Mouse (Mus musculus) liver, embryonic 14.5 days (tissue): ENCODE data around the gene Wdr31. TPM values are rescaled to one million over a fixed set of nuclear protein-coding genes. Genes with fewer than 3 reads are reported as not detected.

Experiments used
- ATAC-seq: fragments of 200-750 bp; cut with Nextera tagmentation; 2 replicates; pipeline ENCODE4 v1.8.0; 2017; ENCODE audit warnings: moderate number of reproducible peaks, mild to moderate bottlenecking, moderate library complexity; ENCODE audit not compliant: insufficient read depth
- DNase-seq, 3 experiments: peaks; one replicate each; pipeline ENCODE4 v3.0.0-alpha.2; 2012 to 2013; ENCODE audit warnings: low read depth in 3 of 3, low spot score in 3 of 3
- H3K27ac ChIP-seq: fragments of 300-500 bp; sonication (generic); 2 replicates; pipeline ENCODE4 v1.5.1; 2014; ENCODE audit warnings: moderate library complexity, mild to moderate bottlenecking, control low read depth, inconsistent platforms
- H3K27me3 ChIP-seq: fragments of 300-500 bp; sonication (generic); 2 replicates; pipeline ENCODE4 v1.6.1; 2014; ENCODE audit warnings: mild to moderate bottlenecking, low read length, moderate library complexity; ENCODE audit not compliant: control insufficient read depth, insufficient read depth
- H3K36me3 ChIP-seq: fragments of 300-500 bp; sonication (generic); replicated peaks from 2 replicates; pipeline ENCODE4 v1.6.1; 2014; ENCODE audit warnings: low read depth; ENCODE audit not compliant: control insufficient read depth, insufficient read depth
- H3K4me1 ChIP-seq, 2 experiments: fragments of 200-500 bp in 1 of 2; fragments of 300-500 bp in 1 of 2; sonication (generic) in 1 of 2; replicated peaks; 2 replicates each; pipeline ENCODE4 v1.6.1; 2012 to 2014; ENCODE audit warnings: antibody characterized with exemption in 1 of 2, inconsistent platforms in 1 of 2, low read length in 1 of 2; ENCODE audit not compliant: control insufficient read depth in 2 of 2, insufficient read depth in 2 of 2
- H3K4me2 ChIP-seq: fragments of 300-500 bp; sonication (generic); 2 replicates; pipeline ENCODE4 v1.6.1; 2014; ENCODE audit warnings: low read depth, mild to moderate bottlenecking, control low read depth, moderate library complexity
- H3K4me3 ChIP-seq, 2 experiments: fragments of 200-500 bp in 1 of 2; fragments of 300-500 bp in 1 of 2; sonication (generic) in 1 of 2; 2 replicates each; pipeline ENCODE4 v1.5.1; 2012 to 2014; ENCODE audit warnings: low read depth in 2 of 2, low read length in 2 of 2, mild to moderate bottlenecking in 2 of 2, control low read depth in 1 of 2, inconsistent platforms in 1 of 2, moderate library complexity in 1 of 2; ENCODE audit not compliant: insufficient read depth in 1 of 2
- H3K9ac ChIP-seq: fragments of 300-500 bp; sonication (generic); replicated peaks from 2 replicates; pipeline ENCODE4 v1.6.1; 2014; ENCODE audit warnings: mild to moderate bottlenecking, control low read depth, moderate library complexity
- H3K9me3 ChIP-seq: fragments of 300-500 bp; sonication (generic); 2 replicates; pipeline ENCODE4 v1.6.1; 2016; ENCODE audit warnings: low read length, mixed read lengths; ENCODE audit not compliant: control insufficient read depth
- CTCF ChIP-seq: IDR thresholded peaks from 2 replicates; pipeline ENCODE4 v1.5.1; 2016; ENCODE audit warnings: antibody characterized with exemption, low read depth, control low read depth
- EP300 ChIP-seq: IDR thresholded peaks from 2 replicates; pipeline ENCODE4 v1.6.1; 2016; ENCODE audit warnings: antibody characterized with exemption, low read depth
- WGBS: fragments of 180-500 bp; shearing (Covaris S2); extraction: QIAGEN DNeasy Blood & Tissue Kit; methylation state at CpG from one replicate; pipeline ENCODE4 v1.1.7; 2014; ENCODE audit not compliant: insufficient replicate concordance; 5-methylcytosine and 5-hydroxymethylcytosine counted together
- polyA plus RNA-seq, 2 experiments: library from polyadenylated mRNA; depleted of rRNA in 1 of 2; stranded (reverse) in 1 of 2; unstranded in 1 of 2; fragments of >200 nt; fragmentation: Nextera tagmentation in 1 of 2; extraction: Ambion mirVana in 1 of 2; gene quantifications; 2 replicates each; pipeline versions ENCODE4 v1.2.1 to v1.2.3; 2012 to 2014

The Wdr31 gene
- polyA plus RNA-seq, 2 experiments, result 0.83 to 1.7 TPM

DNA sequence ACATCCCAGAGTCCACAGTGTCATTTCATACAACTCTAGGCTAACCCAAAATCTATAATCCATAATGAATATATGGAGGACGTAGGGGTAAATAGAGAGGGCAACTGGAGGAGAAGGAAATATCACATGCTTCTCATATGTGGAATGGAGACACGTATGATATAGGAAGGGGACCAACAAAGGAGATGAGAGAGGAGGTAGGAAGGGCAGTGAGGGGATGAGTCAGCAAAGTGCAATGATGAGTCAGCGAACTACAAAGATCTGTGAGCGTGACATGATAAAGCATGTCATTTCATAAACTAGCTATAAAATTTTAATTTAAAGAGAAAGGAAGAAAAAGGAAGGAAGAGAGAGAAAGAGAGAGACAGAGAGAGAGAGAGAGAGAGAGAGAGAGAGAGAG, 39.2 kb downstream of the Wdr31 start:
- H3K4me2 ChIP-seq, result peak overlapping the region; percentile 38
- H3K27me3 ChIP-seq, result no peaks in the 10 kb centered on the region
- DNase-seq (peak; percentile 71 to 77 (median 73)), ATAC-seq (peak; percentile 78)
- WGBS, result 43% methylated on average over 4 of the region's 4 CpGs
- no peak for TF ChIP-seq CTCF
- peak; percentile 42 for TF ChIP-seq EP300
- H3K4me3 ChIP-seq, result no peak overlapping the region
- no peak overlapping the region; the same call in 1 of the 2 replicates for H3K9ac ChIP-seq
- peak overlapping the region; percentile 58 for H3K27ac ChIP-seq
- peaks cover 12 to 15% of the 10 kb centered on the region in 2 experiments for H3K4me1 ChIP-seq
- H3K36me3 ChIP-seq, result no peaks in the 10 kb centered on the region
- no peaks in the 10 kb centered on the region for H3K9me3 ChIP-seq

- ATAC-seq, result no peak
- Histone ChIP-seq H3K4me2 (no peak overlapping the region), H3K4me1 (peaks cover 12 to 15% of the 10 kb centered on the region in 2 experiments), H3K4me3 (no peak overlapping the region), H3K27me3 (no peaks in the 10 kb centered on the region), H3K36me3 (no peaks in the 10 kb centered on the region), H3K9me3 (no peaks in the 10 kb centered on the region), H3K27ac (no peak overlapping the region), H3K9ac (no peak overlapping the region)
- no peak for TF ChIP-seq EP300
- TF ChIP-seq CTCF, result no peak
- DNase-seq, result no peak
Observed at GRCm38 (mm10) chr4:62430678-62431077, 40.0 kb downstream of the Wdr31 start.

- ATAC-seq (no peak), DNase-seq (no peak)
- H3K9ac ChIP-seq, result no peak overlapping the region
- H3K9me3 ChIP-seq, result no peaks in the 10 kb centered on the region
- WGBS, result 70% methylated on average over 9 of the region's 9 CpGs
- H3K27ac ChIP-seq, result no peak overlapping the region
- H3K27me3 ChIP-seq, result no peaks in the 10 kb centered on the region
- peaks cover 12 to 15% of the 10 kb centered on the region in 2 experiments for H3K4me1 ChIP-seq
- peaks cover 7% of the 10 kb centered on the region; the same call in 1 of the 2 replicates for H3K36me3 ChIP-seq
- TF ChIP-seq EP300, result no peak
- no peak for TF ChIP-seq CTCF
- H3K4me2 ChIP-seq, result no peak overlapping the region
- H3K4me3 ChIP-seq, result no peak overlapping the region
Observed at GRCm38 (mm10) chr4:62429616-62430015, 41.1 kb downstream of the Wdr31 start.

- TF ChIP-seq CTCF, result no peak
- TF ChIP-seq EP300, result no peak
- DNase-seq (no peak), ATAC-seq (no peak)
Observed at GRCm38 (mm10) chr4:62427978-62428758, 42.5 kb downstream of the Wdr31 start.

DNA sequence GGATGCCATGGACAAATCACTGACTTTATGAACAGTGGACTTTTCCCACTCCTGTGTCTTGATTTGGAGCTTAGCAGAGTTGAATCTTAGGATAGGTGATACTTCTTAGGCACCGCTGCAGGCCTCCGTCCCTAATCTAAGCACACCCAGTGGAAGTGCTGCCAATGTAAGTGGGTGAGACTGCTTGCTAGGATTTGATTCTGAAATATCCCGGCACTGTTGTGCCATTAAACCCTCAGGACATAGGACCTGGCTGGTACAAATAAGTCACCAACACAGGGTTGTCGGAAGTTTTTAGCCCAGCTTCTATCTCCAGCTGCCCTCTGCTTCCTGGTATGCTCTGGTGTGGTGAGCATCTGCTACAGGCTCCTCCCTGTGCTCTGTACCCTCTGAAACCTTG, 44.8 kb downstream of the Wdr31 start:
- TF ChIP-seq EP300, result no peak
- TF ChIP-seq CTCF, result no peak
- Histone ChIP-seq H3K9me3 (no peaks in the 10 kb centered on the region), H3K27me3 (no peaks in the 10 kb centered on the region), H3K27ac (no peak overlapping the region), H3K4me2 (no peak overlapping the region), H3K36me3 (peaks cover 41% of the 10 kb centered on the region), H3K4me1 (peaks cover under 1 to 3% of the 10 kb centered on the region in 2 experiments), H3K9ac (no peak overlapping the region), H3K4me3 (no peak overlapping the region)
- WGBS, result 87% methylated on average over 4 of the region's 4 CpGs
- ATAC-seq (no peak), DNase-seq (no peak)

More at GRCm38 (mm10) chr4:62427978-62428758, 42.5 kb downstream of the Wdr31 start:
- Histone ChIP-seq H3K9ac (no peak overlapping the region), H3K4me1 (peaks cover 12 to 15% of the 10 kb centered on the region in 2 experiments), H3K9me3 (no peaks in the 10 kb centered on the region), H3K27me3 (no peaks in the 10 kb centered on the region), H3K27ac (no peak overlapping the region), H3K4me2 (no peak overlapping the region), H3K36me3 (peaks cover 18% of the 10 kb centered on the region), H3K4me3 (no peak overlapping the region)
- 55% methylated on average over 17 of the region's 17 CpGs for WGBS
